Mouse (Mus musculus) ES-E14 (cell line): ENCODE measurements around the gene D930007J09Rik.

Experiments
- CHD2 ChIP-seq: IDR thresholded peaks from 2 replicates; pipeline ENCODE4 v1.6.1; 2014; ENCODE audit warnings: mild to moderate bottlenecking, low read depth, low read length, inconsistent platforms
- HCFC1 ChIP-seq: IDR thresholded peaks from 2 replicates; pipeline ENCODE4 v1.6.1; 2012; ENCODE audit warnings: low read length, inconsistent platforms, borderline replicate concordance; ENCODE audit not compliant: insufficient read depth
- MAFK ChIP-seq: IDR thresholded peaks from 2 replicates; pipeline ENCODE4 v1.6.1; 2014; ENCODE audit warnings: mild to moderate bottlenecking, low read depth, low read length, inconsistent platforms; ENCODE audit not compliant: insufficient read depth
- ZNF384 ChIP-seq: IDR thresholded peaks from 2 replicates; pipeline ENCODE4 v1.6.1; 2012; ENCODE audit warnings: low read depth, low read length, inconsistent platforms

GRCm38 (mm10) chr13:32846221-32846620, 43.6 kb upstream of the D930007J09Rik start:
- TF ChIP-seq HCFC1 = no peak
- no peak for TF ChIP-seq MAFK
- no peak for TF ChIP-seq ZNF384
- TF ChIP-seq CHD2 = no peak
